Mouse (Mus musculus) ES-E14 (cell line): ENCODE results near the gene 2310039H08Rik. TPM values are rescaled to one million over a fixed set of nuclear protein-coding genes. Genes with fewer than 3 reads are reported as not detected.

Experiments used
- DNase-seq: peaks from one replicate; pipeline ENCODE4 v3.0.0-alpha.2; 2013; ENCODE audit warnings: low read depth, low spot score
- H3K27ac ChIP-seq: 2 replicates; pipeline ENCODE4 v1.5.1; 2012; ENCODE audit warnings: low read depth, mild to moderate bottlenecking, low read length, moderate library complexity, mixed read lengths; ENCODE audit not compliant: poor library complexity, insufficient read depth, severe bottlenecking
- H3K36me3 ChIP-seq: 2 replicates; pipeline ENCODE4 v1.6.1; 2012; ENCODE audit warnings: mild to moderate bottlenecking, low read length, moderate library complexity, mixed read lengths; ENCODE audit not compliant: control insufficient read depth, poor library complexity, insufficient read depth, severe bottlenecking
- H3K4me1 ChIP-seq, 2 experiments: fragments of 150-350 bp in 1 of 2; sonication (generic) in 1 of 2; 2 replicates each; pipeline ENCODE4 v1.6.1; 2012; ENCODE audit warnings: low read length in 2 of 2, mild to moderate bottlenecking in 1 of 2, mixed read lengths in 1 of 2; ENCODE audit not compliant: control insufficient read depth in 2 of 2, insufficient read depth in 2 of 2, poor library complexity in 1 of 2
- H3K4me3 ChIP-seq, 2 experiments: fragments of 150-350 bp in 1 of 2; sonication (generic) in 1 of 2; 2 replicates each; pipeline ENCODE4 v1.5.1; 2012; ENCODE audit warnings: low read length in 2 of 2, low read depth in 1 of 2, mild to moderate bottlenecking in 1 of 2, mixed read lengths in 1 of 2; ENCODE audit not compliant: insufficient read depth in 1 of 2, poor library complexity in 1 of 2, severe bottlenecking in 1 of 2
- H3K9ac ChIP-seq: 2 replicates; pipeline ENCODE4 v1.6.1; 2012; ENCODE audit warnings: low read depth, mild to moderate bottlenecking, low read length, mixed read lengths; ENCODE audit not compliant: poor library complexity, insufficient read depth, severe bottlenecking
- H3K9me3 ChIP-seq: fragments of 150-350 bp; sonication (generic); 2 replicates; pipeline ENCODE4 v1.6.1; 2012; ENCODE audit warnings: low read depth, mild to moderate bottlenecking, low read length; ENCODE audit not compliant: control insufficient read depth, insufficient read depth
- CHD2 ChIP-seq: IDR thresholded peaks from 2 replicates; pipeline ENCODE4 v1.6.1; 2014; ENCODE audit warnings: mild to moderate bottlenecking, low read depth, low read length, inconsistent platforms
- HCFC1 ChIP-seq: IDR thresholded peaks from 2 replicates; pipeline ENCODE4 v1.6.1; 2012; ENCODE audit warnings: low read length, inconsistent platforms, borderline replicate concordance; ENCODE audit not compliant: insufficient read depth
- MAFK ChIP-seq: IDR thresholded peaks from 2 replicates; pipeline ENCODE4 v1.6.1; 2014; ENCODE audit warnings: mild to moderate bottlenecking, low read depth, low read length, inconsistent platforms; ENCODE audit not compliant: insufficient read depth
- ZC3H11A ChIP-seq: IDR thresholded peaks from 2 replicates; pipeline ENCODE4 v1.6.1; 2012; ENCODE audit warnings: low read depth, mild to moderate bottlenecking, inconsistent platforms, low read length, borderline replicate concordance
- ZNF384 ChIP-seq: IDR thresholded peaks from 2 replicates; pipeline ENCODE4 v1.6.1; 2012; ENCODE audit warnings: low read depth, low read length, inconsistent platforms
- in situ Hi-C, 2 experiments: fragments of 600-800 bp; cut with MboI; formaldehyde crosslinking; loops; one replicate each; pipeline ENCODE4 v1.15.1; 2025; ENCODE audit warnings: low sequenced_read_pairs in 2 of 2, inconsistent platforms in 1 of 2; ENCODE audit not compliant: unreplicated experiment in 2 of 2
- total RNA-seq: library from RNA; depleted of rRNA; stranded (reverse); fragments of 300-350 nt; gene quantifications from 2 replicates; pipeline ENCODE4 v1.2.3, GENCODE M21; 2012; rRNA removed

The 2310039H08Rik gene
- 19.5 and 21.4 TPM in 2 replicates for total RNA-seq

- Histone ChIP-seq H3K9ac (peak within 1 kb of the TSS; percentile 99), H3K4me1 (peaks cover 0 to 13% of the 10 kb centered on the region in 2 experiments; a peak in 3 of 4 replicates), H3K4me3 (peak within 1 kb of the TSS; percentile 76 to 100), H3K27ac (peak within 1 kb of the TSS; percentile 87), H3K36me3 (peaks cover 27% of the 10 kb centered on the region), H3K9me3 (no peaks in the 10 kb centered on the region)
- in situ Hi-C loops, result no loop called here
- TF ChIP-seq ZC3H11A (no peak), HCFC1 (peak; percentile 70; the same call in 1 of the 2 replicates), ZNF384 (no peak), CHD2 (no peak; the same call in 1 of the 2 replicates), MAFK (no peak)
- DNase-seq, result peak; percentile 88
These were observed at the start of gene 2310039H08Rik for GRCm38 (mm10) chr17:46772404-46773277. Gene 2310039H08Rik, plus strand, starts transcription at chr17:46772635.

GRCm38 (mm10) chr17:46724477-46725084, 47.9 kb upstream of the 2310039H08Rik start:
- no peak for DNase-seq
- Histone ChIP-seq H3K9me3 (no peaks in the 10 kb centered on the region), H3K4me3 (no peak overlapping the region), H3K36me3 (peaks cover 6% of the 10 kb centered on the region; the same call in 1 of the 2 replicates), H3K9ac (no peak overlapping the region; the same call in 1 of the 2 replicates), H3K27ac (no peak overlapping the region), H3K4me1 (peaks cover 0 to 2% of the 10 kb centered on the region in 2 experiments; a peak in 2 of 4 replicates)
- no peak for TF ChIP-seq HCFC1
- TF ChIP-seq ZNF384, result no peak
- TF ChIP-seq CHD2, result no peak
- no peak for TF ChIP-seq MAFK
- no peak for TF ChIP-seq ZC3H11A
- in situ Hi-C loops, result no loop called here

GRCm38 (mm10) chr17:46725273-46725672, 47.2 kb upstream of the 2310039H08Rik start:
- in situ Hi-C loops, result no loop called here
- Histone ChIP-seq H3K4me1 (peaks cover 0 to 2% of the 10 kb centered on the region in 2 experiments; a peak in 2 of 4 replicates), H3K27ac (no peak overlapping the region), H3K36me3 (peaks cover 6% of the 10 kb centered on the region; the same call in 1 of the 2 replicates), H3K9ac (0 out of 2 replicates have a peak overlapping the region, but pooled peaks have one; percentile 40), H3K9me3 (no peaks in the 10 kb centered on the region), H3K4me3 (peak overlapping the region in 1 of 2 experiments; percentile 27; a peak in 2 of 4 replicates)
- no peak for DNase-seq
- no peak for TF ChIP-seq ZC3H11A
- TF ChIP-seq MAFK, result no peak
- no peak for TF ChIP-seq CHD2
- TF ChIP-seq ZNF384, result no peak
- TF ChIP-seq HCFC1, result no peak

- peaks cover 6% of the 10 kb centered on the region; the same call in 1 of the 2 replicates for H3K36me3 ChIP-seq
- DNase-seq, result no peak
- in situ Hi-C loops, result no loop called here
These were observed 46.4 kb upstream of the 2310039H08Rik start for GRCm38 (mm10) chr17:46725731-46726645.

More at GRCm38 (mm10) chr17:46725731-46726645, 46.4 kb upstream of the 2310039H08Rik start:
- H3K4me3 ChIP-seq, result no peak overlapping the region
- no peak overlapping the region for H3K9ac ChIP-seq
- no peak overlapping the region for H3K27ac ChIP-seq
- peaks cover 0 to 2% of the 10 kb centered on the region in 2 experiments; a peak in 2 of 4 replicates for H3K4me1 ChIP-seq
- TF ChIP-seq HCFC1, result no peak
- no peak for TF ChIP-seq CHD2
- no peak for TF ChIP-seq ZNF384
- TF ChIP-seq ZC3H11A, result no peak
- no peak for TF ChIP-seq MAFK
- H3K9me3 ChIP-seq, result no peaks in the 10 kb centered on the region
